Mouse (Mus musculus): Measurements from ENCODE around the gene Jam3. TPM values are rescaled to one million over a fixed set of nuclear protein-coding genes. Genes with fewer than 3 reads are reported as not detected.

Jam3 gene
- 16.1 and 28.2 TPM in 2 replicates for total RNA-seq (2014; rRNA removed; ENCODE audit: low replicate concordance)
- polyA plus RNA-seq (2015; fragmentation: Nextera tagmentation; extraction: Ambion mirVana) = 25.5 and 25.7 TPM in 2 replicates

GRCm38 (mm10) chr9:27154763-27155530 is at the start of gene Jam3:
Jam3 (minus strand) TSS chr9:27155421.
- no peaks in the 10 kb centered on the region for H3K36me3 ChIP-seq (replicated peaks; ENCODE audit: control insufficient read depth, insufficient read depth, low read length)
- H3K9ac ChIP-seq (replicated peaks; ENCODE audit: low read depth, low read length) = peak within 1 kb of the TSS; percentile 66; the same call in 1 of the 2 replicates
- peak within 1 kb of the TSS; percentile 78 for H3K4me2 ChIP-seq (ENCODE audit: low read depth, low read length)
- H3K4me1 ChIP-seq (ENCODE audit: control insufficient read depth, insufficient read depth) = no peaks in the 10 kb centered on the region; the same call in 1 of the 2 replicates
- no peaks in the 10 kb centered on the region for H3K27me3 ChIP-seq (ENCODE audit: control insufficient read depth, insufficient read depth, low read length)
- H3K27ac ChIP-seq (ENCODE audit: low read depth) = peak within 1 kb of the TSS; percentile 76
- no peaks in the 10 kb centered on the region for H3K9me3 ChIP-seq (replicated peaks; ENCODE audit: control insufficient read depth, low read length)
- WGBS = under 1% methylated on average over 57 of the region's 58 CpGs
- peak; percentile 98 for ATAC-seq (ENCODE audit: insufficient read depth, low read depth)
- H3K4me3 ChIP-seq (ENCODE audit: low read depth, low read length) = peak within 1 kb of the TSS; percentile 82
- peak; percentile 87 for DNase-seq (ENCODE audit: low spot score)
- TF ChIP-seq EP300 (IDR thresholded peaks at IDR 0.05; ENCODE audit: low read depth) (no peak), CTCF (IDR thresholded peaks at IDR 0.05; ENCODE audit: low read depth) (no peak)

GRCm38 (mm10) chr9:27204201-27204600 is 49.0 kb upstream of the Jam3 start:
- no peaks in the 10 kb centered on the region for H3K36me3 ChIP-seq (replicated peaks; ENCODE audit: control insufficient read depth, insufficient read depth, low read length)
- no peak for DNase-seq (ENCODE audit: low spot score)
- no peak overlapping the region for H3K4me3 ChIP-seq (ENCODE audit: low read depth, low read length)
- no peak overlapping the region for H3K9ac ChIP-seq (replicated peaks; ENCODE audit: low read depth, low read length)
- H3K9me3 ChIP-seq (replicated peaks; ENCODE audit: control insufficient read depth, low read length) = no peaks in the 10 kb centered on the region
- H3K27me3 ChIP-seq (ENCODE audit: control insufficient read depth, insufficient read depth, low read length) = no peaks in the 10 kb centered on the region
- no peak for TF ChIP-seq CTCF (IDR thresholded peaks at IDR 0.05; ENCODE audit: low read depth)
- WGBS = 78% methylated on average over 6 of the region's 6 CpGs
- ATAC-seq (ENCODE audit: insufficient read depth, low read depth) = no peak
- no peaks in the 10 kb centered on the region for H3K4me1 ChIP-seq (ENCODE audit: control insufficient read depth, insufficient read depth)
- no peak overlapping the region for H3K4me2 ChIP-seq (ENCODE audit: low read depth, low read length)
- no peak overlapping the region for H3K27ac ChIP-seq (ENCODE audit: low read depth)

- no peak overlapping the region for H3K9ac ChIP-seq (replicated peaks; ENCODE audit: low read depth, low read length)
- DNase-seq (ENCODE audit: low spot score) (no peak), ATAC-seq (ENCODE audit: insufficient read depth, low read depth) (no peak)
- no peaks in the 10 kb centered on the region for H3K36me3 ChIP-seq (replicated peaks; ENCODE audit: control insufficient read depth, insufficient read depth, low read length)
- no peak overlapping the region for H3K4me2 ChIP-seq (ENCODE audit: low read depth, low read length)
- no peak overlapping the region for H3K27ac ChIP-seq (ENCODE audit: low read depth)
- no peaks in the 10 kb centered on the region for H3K27me3 ChIP-seq (ENCODE audit: control insufficient read depth, insufficient read depth, low read length)
- no peaks in the 10 kb centered on the region for H3K4me1 ChIP-seq (ENCODE audit: control insufficient read depth, insufficient read depth)
- no peak overlapping the region for H3K4me3 ChIP-seq (ENCODE audit: low read depth, low read length)
- 50% methylated on average over 2 of the region's 2 CpGs for WGBS
- no peaks in the 10 kb centered on the region for H3K9me3 ChIP-seq (replicated peaks; ENCODE audit: control insufficient read depth, low read length)
- TF ChIP-seq EP300 (IDR thresholded peaks at IDR 0.05; ENCODE audit: low read depth) (no peak), CTCF (IDR thresholded peaks at IDR 0.05; ENCODE audit: low read depth) (no peak)
These were observed 47.9 kb upstream of the Jam3 start for GRCm38 (mm10) chr9:27203134-27203533.

GRCm38 (mm10) chr9:27201472-27202219 is 46.4 kb upstream of the Jam3 start:
- no peak for TF ChIP-seq CTCF (IDR thresholded peaks at IDR 0.05; ENCODE audit: low read depth)
- TF ChIP-seq EP300 (IDR thresholded peaks at IDR 0.05; ENCODE audit: low read depth) = no peak
- no peak overlapping the region for H3K27ac ChIP-seq (ENCODE audit: low read depth)
- no peak for ATAC-seq (ENCODE audit: insufficient read depth, low read depth)

GRCm38 (mm10) chr9:27193592-27194080 is 38.4 kb upstream of the Jam3 start:
- Histone ChIP-seq H3K4me2 (ENCODE audit: low read depth, low read length) (no peak overlapping the region), H3K36me3 (replicated peaks; ENCODE audit: control insufficient read depth, insufficient read depth, low read length) (no peaks in the 10 kb centered on the region), H3K27me3 (ENCODE audit: control insufficient read depth, insufficient read depth, low read length) (no peaks in the 10 kb centered on the region), H3K4me3 (ENCODE audit: low read depth, low read length) (no peak overlapping the region), H3K27ac (ENCODE audit: low read depth) (peak overlapping the region; percentile 89; the same call in 1 of the 2 replicates), H3K9me3 (replicated peaks; ENCODE audit: control insufficient read depth, low read length) (no peaks in the 10 kb centered on the region), H3K9ac (replicated peaks; ENCODE audit: low read depth, low read length) (no peak overlapping the region), H3K4me1 (ENCODE audit: control insufficient read depth, insufficient read depth) (peaks cover 14% of the 10 kb centered on the region)
- WGBS = 67% methylated on average over 5 of the region's 6 CpGs
- no peak for DNase-seq (ENCODE audit: low spot score)
- TF ChIP-seq EP300 (IDR thresholded peaks at IDR 0.05; ENCODE audit: low read depth) = no peak
- no peak for TF ChIP-seq CTCF (IDR thresholded peaks at IDR 0.05; ENCODE audit: low read depth)
- ATAC-seq (ENCODE audit: insufficient read depth, low read depth) = no peak

More at GRCm38 (mm10) chr9:27201472-27202219, 46.4 kb upstream of the Jam3 start:
- Histone ChIP-seq H3K27me3 (ENCODE audit: control insufficient read depth, insufficient read depth, low read length) (no peaks in the 10 kb centered on the region), H3K9me3 (replicated peaks; ENCODE audit: control insufficient read depth, low read length) (no peaks in the 10 kb centered on the region), H3K4me3 (ENCODE audit: low read depth, low read length) (no peak overlapping the region), H3K36me3 (replicated peaks; ENCODE audit: control insufficient read depth, insufficient read depth, low read length) (no peaks in the 10 kb centered on the region), H3K4me1 (ENCODE audit: control insufficient read depth, insufficient read depth) (no peaks in the 10 kb centered on the region), H3K9ac (replicated peaks; ENCODE audit: low read depth, low read length) (no peak overlapping the region), H3K4me2 (ENCODE audit: low read depth, low read length) (no peak overlapping the region)
- no peak for DNase-seq (ENCODE audit: low spot score)
- WGBS = 66% methylated on average over 8 of the region's 8 CpGs

Measured in heart, postnatal 0 days (tissue).